Mouse (Mus musculus) forebrain, embryonic 16.5 days (tissue): Measurements from ENCODE around the gene Gm11541. TPM values are rescaled to one million over a fixed set of nuclear protein-coding genes. Genes with fewer than 3 reads are reported as not detected.
"Not testable (repeated sequence)": the region's sequence is repeated elsewhere in the genome, so short reads cannot be mapped to it uniquely, and the experiment has no call there.

Source experiments
- ATAC-seq: fragments of 200-750 bp; cut with Nextera tagmentation; 2 replicates; pipeline ENCODE4 v1.8.0; 2017; ENCODE audit warnings: mild to moderate bottlenecking, moderate library complexity
- H3K27ac ChIP-seq: fragments of 300-500 bp; sonication (generic); 2 replicates; pipeline ENCODE4 v1.5.1; 2014; ENCODE audit warnings: low read length, control low read depth
- H3K27me3 ChIP-seq: fragments of 300-500 bp; sonication (generic); replicated peaks from 2 replicates; pipeline ENCODE4 v1.6.1; 2014; ENCODE audit warnings: low read length; ENCODE audit not compliant: control insufficient read depth, insufficient read depth
- H3K36me3 ChIP-seq: fragments of 300-500 bp; sonication (generic); 2 replicates; pipeline ENCODE4 v1.6.1; 2014; ENCODE audit not compliant: control insufficient read depth, insufficient read depth
- H3K4me1 ChIP-seq: fragments of 300-500 bp; sonication (generic); replicated peaks from 2 replicates; pipeline ENCODE4 v1.6.1; 2014; ENCODE audit warnings: low read length; ENCODE audit not compliant: control insufficient read depth, insufficient read depth
- H3K4me2 ChIP-seq: fragments of 300-500 bp; sonication (generic); 2 replicates; pipeline ENCODE4 v1.6.1; 2014; ENCODE audit warnings: mild to moderate bottlenecking, low read length, control low read depth
- H3K4me3 ChIP-seq: fragments of 300-500 bp; sonication (generic); replicated peaks from 2 replicates; pipeline ENCODE4 v1.5.1; 2014; ENCODE audit warnings: mild to moderate bottlenecking, low read length, control low read depth
- H3K9ac ChIP-seq: fragments of 300-500 bp; sonication (generic); replicated peaks from 2 replicates; pipeline ENCODE4 v1.6.1; 2014; ENCODE audit warnings: low read depth, low read length, control low read depth
- H3K9me3 ChIP-seq: fragments of 300-500 bp; sonication (generic); 2 replicates; pipeline ENCODE4 v1.6.1; 2016; ENCODE audit warnings: low read length; ENCODE audit not compliant: control insufficient read depth
- WGBS: fragments of 180-500 bp; shearing (Covaris S2); extraction: QIAGEN DNeasy Blood & Tissue Kit; methylation state at CpG from one replicate; pipeline ENCODE4 v1.1.7; 2014; 5-methylcytosine and 5-hydroxymethylcytosine counted together
- polyA plus RNA-seq: library from polyadenylated mRNA; unstranded; fragments of >200 nt; fragmentation: Nextera tagmentation; extraction: Ambion mirVana; gene quantifications from 2 replicates; pipeline ENCODE4 v1.2.1, GENCODE M21; 2015

Gene Gm11541
- polyA plus RNA-seq, 1 experiment from 2014 or later = not detected

GRCm38 (mm10) chr11:94652973-94653372, 51.3 kb downstream of the Gm11541 start:
- WGBS = 51% methylated on average over 8 of the region's 8 CpGs
- no peaks in the 10 kb centered on the region for H3K9me3 ChIP-seq
- H3K9ac ChIP-seq = no peak overlapping the region
- H3K4me3 ChIP-seq = peak overlapping the region; percentile 69
- H3K36me3 ChIP-seq = no peaks in the 10 kb centered on the region
- peaks cover 15% of the 10 kb centered on the region for H3K4me1 ChIP-seq
- H3K4me2 ChIP-seq = peak overlapping the region; percentile 85
- H3K27ac ChIP-seq = no peak overlapping the region
- no peaks in the 10 kb centered on the region for H3K27me3 ChIP-seq
- ATAC-seq = no peak

- peaks cover 15% of the 10 kb centered on the region for H3K4me1 ChIP-seq
- not testable (repeated sequence) for H3K27ac ChIP-seq, H3K9me3 ChIP-seq, H3K9ac ChIP-seq, H3K4me3 ChIP-seq, H3K4me2 ChIP-seq, H3K27me3 ChIP-seq, ATAC-seq, H3K36me3 ChIP-seq
- WGBS = 93% methylated on average over 5 of the region's 7 CpGs
Measured at GRCm38 (mm10) chr11:94651241-94651640, 53.1 kb downstream of the Gm11541 start.

- ATAC-seq = no peak
- WGBS = 96% methylated on average over 4 of the region's 4 CpGs
- peaks cover 35% of the 10 kb centered on the region for H3K36me3 ChIP-seq
Measured at GRCm38 (mm10) chr11:94646457-94646856, 57.8 kb downstream of the Gm11541 start.

More at GRCm38 (mm10) chr11:94646457-94646856, 57.8 kb downstream of the Gm11541 start:
- Histone ChIP-seq H3K27ac (no peak overlapping the region), H3K4me3 (no peak overlapping the region), H3K4me2 (no peak overlapping the region), H3K9me3 (no peaks in the 10 kb centered on the region), H3K27me3 (no peaks in the 10 kb centered on the region), H3K4me1 (no peaks in the 10 kb centered on the region), H3K9ac (no peak overlapping the region)

Other genes starting within 250 kb of the Gm11541 start
- 5.4 and 12.1 TPM in 2 replicates for gene Cacna1g, start 230.3 kb downstream of the Gm11541 start, polyA plus RNA-seq
- gene Spata20, start 218.3 kb downstream of the Gm11541 start, polyA plus RNA-seq = 0.38 and 0.48 TPM in 2 replicates
- 0.26 and 0.35 TPM in 2 replicates for gene Epn3, start 204.5 kb downstream of the Gm11541 start, polyA plus RNA-seq
- gene Mycbpap, start 182.8 kb downstream of the Gm11541 start, polyA plus RNA-seq = 1.9 and 2.6 TPM in 2 replicates
- 6.6 and 6.7 TPM in 2 replicates for gene Rsad1, start 155.2 kb downstream of the Gm11541 start, polyA plus RNA-seq
- 0.24 and 0.52 TPM in 2 replicates for gene Chad, start 139.5 kb downstream of the Gm11541 start, polyA plus RNA-seq
- gene Acsf2, start 102.6 kb downstream of the Gm11541 start, polyA plus RNA-seq = 0.98 and 1.2 TPM in 2 replicates
- 162 and 166 TPM in 2 replicates for gene Lrrc59, start 74.7 kb downstream of the Gm11541 start, polyA plus RNA-seq
- gene Mrpl27, start 50.7 kb downstream of the Gm11541 start, polyA plus RNA-seq = 103 and 114 TPM in 2 replicates
- 8.2 and 8.9 TPM in 2 replicates for gene Eme1, start 50.5 kb downstream of the Gm11541 start, polyA plus RNA-seq
- 8.1 and 8.2 TPM in 2 replicates for gene Xylt2, start 27.0 kb downstream of the Gm11541 start, polyA plus RNA-seq
- not detected in 2 replicates for gene Cdc34b, start 37.3 kb upstream of the Gm11541 start, polyA plus RNA-seq
- not detected in 2 replicates for gene Tmem92, start 78.2 kb upstream of the Gm11541 start, polyA plus RNA-seq
- 45.0 and 166 TPM in 2 replicates for gene Col1a1, start 231.7 kb upstream of the Gm11541 start, polyA plus RNA-seq